Mouse (Mus musculus) limb, embryonic 14.5 days (tissue): ENCODE results near the gene Vipr1. TPM values are rescaled to one million over a fixed set of nuclear protein-coding genes. Genes with fewer than 3 reads are reported as not detected.
"Not testable (repeated sequence)": the region's sequence is repeated elsewhere in the genome, so short reads cannot be mapped to it uniquely, and the experiment has no call there.

ENCODE experiments used
- ATAC-seq: fragments of 200-750 bp; cut with Nextera tagmentation; 2 replicates; pipeline ENCODE4 v1.8.0; 2017; ENCODE audit warnings: low read depth, moderate number of reproducible peaks, moderate TSS enrichment; ENCODE audit not compliant: low FRiP score
- DNase-seq: peaks from one replicate; pipeline ENCODE4 v3.0.0-alpha.2; 2015; ENCODE audit warnings: low spot score
- H3K27ac ChIP-seq: fragments of 300-500 bp; sonication (generic); replicated peaks from 2 replicates; pipeline ENCODE4 v1.5.1; 2014; ENCODE audit warnings: low read depth, mild to moderate bottlenecking, low read length, moderate library complexity, mixed read lengths
- H3K27me3 ChIP-seq: fragments of 300-500 bp; sonication (generic); 2 replicates; pipeline ENCODE4 v1.6.1; 2014; ENCODE audit warnings: low read length, mixed read lengths; ENCODE audit not compliant: control insufficient read depth, insufficient read depth
- H3K36me3 ChIP-seq: fragments of 300-500 bp; sonication (generic); 2 replicates; pipeline ENCODE4 v1.6.1; 2014; ENCODE audit warnings: mild to moderate bottlenecking, low read length, moderate library complexity, mixed read lengths; ENCODE audit not compliant: control insufficient read depth, insufficient read depth
- H3K4me1 ChIP-seq: fragments of 300-500 bp; sonication (generic); 2 replicates; pipeline ENCODE4 v1.6.1; 2014; ENCODE audit warnings: antibody characterized with exemption, low read length, mixed read lengths; ENCODE audit not compliant: control insufficient read depth, insufficient read depth
- H3K4me2 ChIP-seq: fragments of 300-500 bp; sonication (generic); replicated peaks from 2 replicates; pipeline ENCODE4 v1.6.1; 2014; ENCODE audit warnings: low read depth, mild to moderate bottlenecking, low read length, moderate library complexity; ENCODE audit not compliant: severe bottlenecking
- H3K4me3 ChIP-seq: fragments of 300-500 bp; sonication (generic); replicated peaks from 2 replicates; pipeline ENCODE4 v1.5.1; 2014; ENCODE audit warnings: low read length
- H3K9ac ChIP-seq: fragments of 300-500 bp; sonication (generic); 2 replicates; pipeline ENCODE4 v1.6.1; 2014; ENCODE audit warnings: mild to moderate bottlenecking, low read depth, low read length, moderate library complexity; ENCODE audit not compliant: severe bottlenecking
- H3K9me3 ChIP-seq: fragments of 300-500 bp; sonication (generic); 2 replicates; pipeline ENCODE4 v1.6.1; 2016; ENCODE audit warnings: low read length; ENCODE audit not compliant: control insufficient read depth
- POLR2A ChIP-seq: fragments of 200-500 bp; IDR thresholded peaks from 2 replicates; pipeline ENCODE4 v1.8.0; 2012; ENCODE audit warnings: inconsistent platforms, mild to moderate bottlenecking, moderate library complexity, borderline replicate concordance; ENCODE audit not compliant: insufficient read depth, insufficient read length; ENCODE audit errors: extremely low read depth
- WGBS: fragments of 180-500 bp; shearing (Covaris S2); extraction: QIAGEN DNeasy Blood & Tissue Kit; methylation state at CpG from one replicate; pipeline ENCODE4 v1.1.7; 2014; 5-methylcytosine and 5-hydroxymethylcytosine counted together
- polyA plus RNA-seq, 2 experiments: library from polyadenylated mRNA; depleted of rRNA in 1 of 2; stranded (reverse) in 1 of 2; unstranded in 1 of 2; fragments of >200 nt; fragmentation: Nextera tagmentation in 1 of 2; extraction: Ambion mirVana in 1 of 2; gene quantifications; 2 replicates each; pipeline versions ENCODE4 v1.2.1 to v1.2.3; 2012 to 2014

Vipr1 gene
- polyA plus RNA-seq (2012; rRNA removed) (0.42 and 0.47 TPM in 2 replicates), polyA plus RNA-seq (2014; fragmentation: Nextera tagmentation; extraction: Ambion mirVana) (0.45 and 0.48 TPM in 2 replicates)

GRCm38 (mm10) chr9:121642401-121643181, at the start of gene Vipr1:
Gene Vipr1 (plus strand): TSS chr9:121642716.
- peak; percentile 91 for ATAC-seq
- Histone ChIP-seq H3K36me3 (no peaks in the 10 kb centered on the region), H3K27me3 (peaks cover 50% of the 10 kb centered on the region), H3K9me3 (no peaks in the 10 kb centered on the region), H3K4me3 (peak within 1 kb of the TSS; percentile 53), H3K4me2 (peak within 1 kb of the TSS; percentile 97), H3K9ac (peak within 1 kb of the TSS; percentile 44), H3K4me1 (peaks cover 9% of the 10 kb centered on the region), H3K27ac (no peak within 1 kb of the TSS)
- WGBS, result 0% methylated on average over 52 of the region's 79 CpGs
- DNase-seq, result peak; percentile 65
- no peak for TF ChIP-seq POLR2A

GRCm38 (mm10) chr9:121592948-121593550, 49.5 kb upstream of the Vipr1 start:
- TF ChIP-seq POLR2A, result no peak
- ATAC-seq, result no peak
- Histone ChIP-seq H3K36me3 (no peaks in the 10 kb centered on the region), H3K9me3 (no peaks in the 10 kb centered on the region), H3K27ac (no peak overlapping the region), H3K4me3 (no peak overlapping the region), H3K9ac (no peak overlapping the region), H3K4me1 (peaks cover 10% of the 10 kb centered on the region; the same call in 1 of the 2 replicates), H3K27me3 (no peaks in the 10 kb centered on the region), H3K4me2 (no peak overlapping the region)
- no peak for DNase-seq
- 72% methylated on average over 13 of the region's 13 CpGs for WGBS

GRCm38 (mm10) chr9:121593768-121594167, 48.7 kb upstream of the Vipr1 start:
- H3K9ac ChIP-seq, H3K36me3 ChIP-seq, H3K4me2 ChIP-seq, ATAC-seq, H3K27me3 ChIP-seq, H3K9me3 ChIP-seq, H3K4me3 ChIP-seq, DNase-seq: not testable (repeated sequence)
- H3K4me1 ChIP-seq, result peaks cover 10% of the 10 kb centered on the region; the same call in 1 of the 2 replicates
- H3K27ac ChIP-seq, result 0 out of 2 replicates have a peak overlapping the region, but pooled peaks have one; percentile 5
- WGBS, result 72% methylated on average over 3 of the region's 3 CpGs

GRCm38 (mm10) chr9:121594771-121595170, 47.7 kb upstream of the Vipr1 start:
- Histone ChIP-seq H3K9ac (no peak overlapping the region), H3K9me3 (no peaks in the 10 kb centered on the region), H3K4me3 (no peak overlapping the region), H3K36me3 (no peaks in the 10 kb centered on the region), H3K27me3 (no peaks in the 10 kb centered on the region), H3K27ac (no peak overlapping the region), H3K4me1 (peaks cover 10% of the 10 kb centered on the region; the same call in 1 of the 2 replicates), H3K4me2 (no peak overlapping the region)
- no peak for TF ChIP-seq POLR2A
- DNase-seq (no peak), ATAC-seq (no peak)
- 37% methylated on average over 4 of the region's 4 CpGs for WGBS

- Histone ChIP-seq H3K36me3 (no peaks in the 10 kb centered on the region), H3K27me3 (no peaks in the 10 kb centered on the region), H3K9ac (no peak overlapping the region), H3K4me2 (no peak overlapping the region), H3K4me3 (no peak overlapping the region), H3K27ac (no peak overlapping the region), H3K9me3 (no peaks in the 10 kb centered on the region), H3K4me1 (peaks cover 17% of the 10 kb centered on the region; the same call in 1 of the 2 replicates)
- 79% methylated on average over 2 of the region's 2 CpGs for WGBS
- ATAC-seq (no peak), DNase-seq (no peak)
- TF ChIP-seq POLR2A, result no peak
These were observed 44.4 kb upstream of the Vipr1 start for GRCm38 (mm10) chr9:121598106-121598505.
